Mouse (Mus musculus) thymus, adult 2 months (tissue): ENCODE results near the gene Psmf1.

Experiments
- CTCF ChIP-seq: fragments of 200-500 bp; IDR thresholded peaks from 2 replicates; pipeline ENCODE4 v1.5.1; 2012; ENCODE audit warnings: mild to moderate bottlenecking, control low read depth, low read length, moderate library complexity, borderline replicate concordance; ENCODE audit not compliant: control insufficient read depth, poor library complexity, insufficient read depth; ENCODE audit errors: extremely low read depth
- POLR2A ChIP-seq: fragments of 200-500 bp; IDR thresholded peaks from 2 replicates; pipeline ENCODE4 v1.6.1; 2012; ENCODE audit warnings: mild to moderate bottlenecking, low read length, control low read depth, moderate library complexity; ENCODE audit not compliant: control insufficient read depth, poor library complexity, insufficient read depth; ENCODE audit errors: extremely low read depth

GRCm38 (mm10) chr2:151716318-151717055 is 27.5 kb downstream of the Psmf1 start:
- TF ChIP-seq POLR2A (no peak), CTCF (no peak)
